Mouse (Mus musculus): ENCODE results near the gene Hsp90ab1. TPM values are rescaled to one million over a fixed set of nuclear protein-coding genes. Genes with fewer than 3 reads are reported as not detected.
A peak's percentile ranks its signal among the peaks of the same experiment; 100 is the strongest.

The Hsp90ab1 gene
- 1,467 and 1,497 TPM in 2 replicates for polyA plus RNA-seq (2015; fragmentation: Nextera tagmentation; extraction: Ambion mirVana)

GRCm38 (mm10) chr17:45573087-45573779 lies at the start of gene Hsp90ab1:
Gene Hsp90ab1 (minus strand): TSS chr17:45573271.
- H3K9me3 ChIP-seq, result no peaks in the 10 kb centered on the region
- H3K4me1 ChIP-seq, result peaks cover 29% of the 10 kb centered on the region
- no peaks in the 10 kb centered on the region for H3K27me3 ChIP-seq
- WGBS, result under 1% methylated on average over 41 of the region's 41 CpGs
- H3K4me2 ChIP-seq, result peak within 1 kb of the TSS; percentile 80
- peak within 1 kb of the TSS; percentile 99 for H3K4me3 ChIP-seq
- peak within 1 kb of the TSS; percentile 99 for H3K27ac ChIP-seq
- peak within 1 kb of the TSS; percentile 99 for H3K9ac ChIP-seq
- peaks cover 35% of the 10 kb centered on the region for H3K36me3 ChIP-seq
- ATAC-seq (ENCODE audit: insufficient number of reproducible peaks, low FRiP score, low TSS enrichment, low read depth), result peak; percentile 79

GRCm38 (mm10) chr17:45619386-45620256 lies 46.5 kb upstream of the Hsp90ab1 start:
- peak overlapping the region; percentile 16 for H3K4me3 ChIP-seq
- no peak overlapping the region for H3K9ac ChIP-seq
- 25% methylated on average over 20 of the region's 20 CpGs for whole genome bisulfite sequencing

GRCm38 (mm10) chr17:45618941-45619385 lies 45.9 kb upstream of the Hsp90ab1 start:
- H3K9me3 ChIP-seq, result no peaks in the 10 kb centered on the region
- ATAC-seq (ENCODE audit: insufficient number of reproducible peaks, low FRiP score, low TSS enrichment, low read depth), result no peak
- H3K4me2 ChIP-seq, result peak overlapping the region; percentile 30
- no peaks in the 10 kb centered on the region for H3K27me3 ChIP-seq
- H3K9ac ChIP-seq, result no peak overlapping the region
- H3K4me1 ChIP-seq, result peaks cover 9% of the 10 kb centered on the region; the same call in 1 of the 2 replicates
- H3K36me3 ChIP-seq, result no peaks in the 10 kb centered on the region
- WGBS, result 18% methylated on average over 8 of the region's 8 CpGs
- peak overlapping the region; percentile 16 for H3K4me3 ChIP-seq
- peak overlapping the region; percentile 75 for H3K27ac ChIP-seq

More at GRCm38 (mm10) chr17:45619386-45620256, 46.5 kb upstream of the Hsp90ab1 start:
- Histone ChIP-seq H3K27me3 (no peaks in the 10 kb centered on the region), H3K4me2 (peak overlapping the region; percentile 30), H3K9me3 (no peaks in the 10 kb centered on the region), H3K4me1 (peaks cover 9% of the 10 kb centered on the region; the same call in 1 of the 2 replicates), H3K27ac (peak overlapping the region; percentile 75), H3K36me3 (no peaks in the 10 kb centered on the region)
- no peak for ATAC-seq (ENCODE audit: insufficient number of reproducible peaks, low FRiP score, low TSS enrichment, low read depth)

- Histone ChIP-seq H3K27me3 (no peaks in the 10 kb centered on the region), H3K4me1 (peaks cover 9% of the 10 kb centered on the region; the same call in 1 of the 2 replicates), H3K4me2 (no peak overlapping the region), H3K9me3 (no peaks in the 10 kb centered on the region), H3K9ac (no peak overlapping the region), H3K4me3 (no peak overlapping the region), H3K36me3 (no peaks in the 10 kb centered on the region), H3K27ac (no peak overlapping the region)
- WGBS, result 89% methylated on average over 6 of the region's 6 CpGs
- no peak for ATAC-seq (ENCODE audit: insufficient number of reproducible peaks, low FRiP score, low TSS enrichment, low read depth)
Measured at GRCm38 (mm10) chr17:45617655-45618054, 44.6 kb upstream of the Hsp90ab1 start.

- no peak overlapping the region for H3K9ac ChIP-seq
- no peak overlapping the region for H3K4me3 ChIP-seq
- no peak overlapping the region for H3K4me2 ChIP-seq
- H3K36me3 ChIP-seq, result no peaks in the 10 kb centered on the region
- H3K4me1 ChIP-seq, result peaks cover 9% of the 10 kb centered on the region; the same call in 1 of the 2 replicates
- H3K27ac ChIP-seq, result no peak overlapping the region
- ATAC-seq (ENCODE audit: insufficient number of reproducible peaks, low FRiP score, low TSS enrichment, low read depth), result no peak
- H3K27me3 ChIP-seq, result no peaks in the 10 kb centered on the region
- no peaks in the 10 kb centered on the region for H3K9me3 ChIP-seq
- WGBS, result 67% methylated on average over 3 of the region's 3 CpGs
Measured at GRCm38 (mm10) chr17:45616679-45617078, 43.6 kb upstream of the Hsp90ab1 start.

GRCm38 (mm10) chr17:45616046-45616650 lies 43.1 kb upstream of the Hsp90ab1 start:
- no peaks in the 10 kb centered on the region for H3K36me3 ChIP-seq
- WGBS, result 41% methylated on average over 4 of the region's 4 CpGs
- no peaks in the 10 kb centered on the region for H3K9me3 ChIP-seq
- no peak overlapping the region for H3K27ac ChIP-seq
- H3K4me1 ChIP-seq, result peaks cover 9% of the 10 kb centered on the region; the same call in 1 of the 2 replicates
- H3K27me3 ChIP-seq, result no peaks in the 10 kb centered on the region
- peak; percentile 52 for ATAC-seq (ENCODE audit: insufficient number of reproducible peaks, low FRiP score, low TSS enrichment, low read depth)
- H3K4me3 ChIP-seq, result no peak overlapping the region
- H3K4me2 ChIP-seq, result no peak overlapping the region
- H3K9ac ChIP-seq, result no peak overlapping the region

DNA sequence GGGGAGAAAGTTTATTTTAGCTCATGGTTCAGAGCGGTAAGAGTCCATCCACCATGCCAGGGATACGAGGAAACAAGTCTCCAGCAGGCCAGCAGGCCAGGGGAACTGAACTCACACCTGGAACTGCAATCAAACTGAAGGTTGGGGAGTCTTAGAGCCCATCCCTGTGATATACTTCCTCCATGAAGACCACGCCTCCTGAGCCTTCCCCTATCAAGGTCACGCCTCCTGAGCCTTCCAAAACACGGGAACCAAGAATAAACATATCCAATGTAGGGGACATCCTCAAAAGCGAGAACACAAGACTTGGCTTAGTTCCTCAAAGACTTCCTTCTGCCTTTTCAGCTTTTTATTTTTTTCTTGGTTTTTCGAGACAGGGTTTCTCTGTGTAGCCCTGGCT lies 39.9 kb upstream of the Hsp90ab1 start:
- Histone ChIP-seq H3K36me3 (no peaks in the 10 kb centered on the region), H3K27me3 (no peaks in the 10 kb centered on the region), H3K9ac (no peak overlapping the region), H3K4me1 (no peaks in the 10 kb centered on the region), H3K4me3 (no peak overlapping the region), H3K4me2 (no peak overlapping the region), H3K27ac (no peak overlapping the region), H3K9me3 (no peaks in the 10 kb centered on the region)
- ATAC-seq (ENCODE audit: insufficient number of reproducible peaks, low FRiP score, low TSS enrichment, low read depth), result no peak
- WGBS, result 81% methylated on average over 7 of the region's 7 CpGs

GRCm38 (mm10) chr17:45612008-45612407 lies 38.9 kb upstream of the Hsp90ab1 start:
- H3K4me1 ChIP-seq, result no peaks in the 10 kb centered on the region
- H3K9me3 ChIP-seq, result no peaks in the 10 kb centered on the region
- no peak overlapping the region for H3K4me3 ChIP-seq
- no peak overlapping the region for H3K4me2 ChIP-seq
- no peak overlapping the region for H3K9ac ChIP-seq
- no peaks in the 10 kb centered on the region for H3K27me3 ChIP-seq
- H3K36me3 ChIP-seq, result no peaks in the 10 kb centered on the region
- H3K27ac ChIP-seq, result no peak overlapping the region
- ATAC-seq (ENCODE audit: insufficient number of reproducible peaks, low FRiP score, low TSS enrichment, low read depth), result no peak
- WGBS, result 64% methylated on average over 8 of the region's 8 CpGs

GRCm38 (mm10) chr17:45610144-45610866 lies 37.2 kb upstream of the Hsp90ab1 start:
- ATAC-seq (ENCODE audit: insufficient number of reproducible peaks, low FRiP score, low TSS enrichment, low read depth), result no peak
- H3K4me3 ChIP-seq, result no peak overlapping the region
- H3K36me3 ChIP-seq, result no peaks in the 10 kb centered on the region
- H3K4me2 ChIP-seq, result no peak overlapping the region
- peak overlapping the region; percentile 61; the same call in 1 of the 2 replicates for H3K27ac ChIP-seq
- no peaks in the 10 kb centered on the region for H3K9me3 ChIP-seq
- no peaks in the 10 kb centered on the region for H3K27me3 ChIP-seq
- no peaks in the 10 kb centered on the region for H3K4me1 ChIP-seq
- 35% methylated on average over 5 of the region's 5 CpGs for WGBS
- H3K9ac ChIP-seq, result no peak overlapping the region

- Histone ChIP-seq H3K36me3 (no peaks in the 10 kb centered on the region), H3K4me3 (no peak overlapping the region), H3K4me2 (no peak overlapping the region), H3K9me3 (no peaks in the 10 kb centered on the region), H3K9ac (no peak overlapping the region), H3K27me3 (no peaks in the 10 kb centered on the region), H3K27ac (no peak overlapping the region), H3K4me1 (no peaks in the 10 kb centered on the region)
- 82% methylated on average over 4 of the region's 4 CpGs for WGBS
- no peak for ATAC-seq (ENCODE audit: insufficient number of reproducible peaks, low FRiP score, low TSS enrichment, low read depth)
Measured at GRCm38 (mm10) chr17:45608396-45608795, 35.3 kb upstream of the Hsp90ab1 start.

Data from limb, embryonic 15.5 days (tissue).